Mouse (Mus musculus): ENCODE measurements around the gene Actl7a.

GRCm38 (mm10) chr4:56722346-56722745 is 20.9 kb upstream of the Actl7a start:
- TF ChIP-seq CTCF (IDR thresholded peaks at IDR 0.05; ENCODE audit: low read depth) (no peak), EP300 (IDR thresholded peaks at IDR 0.05; ENCODE audit: low read depth) (no peak)

All from liver, postnatal 0 days (tissue).